Mouse (Mus musculus): ENCODE data around the gene Rbfox1. TPM values are rescaled to one million over a fixed set of nuclear protein-coding genes. Genes with fewer than 3 reads are reported as not detected.

Gene Rbfox1
- polyA plus RNA-seq, 1 experiment from 2014 or later, result 1.9 TPM

DNA sequence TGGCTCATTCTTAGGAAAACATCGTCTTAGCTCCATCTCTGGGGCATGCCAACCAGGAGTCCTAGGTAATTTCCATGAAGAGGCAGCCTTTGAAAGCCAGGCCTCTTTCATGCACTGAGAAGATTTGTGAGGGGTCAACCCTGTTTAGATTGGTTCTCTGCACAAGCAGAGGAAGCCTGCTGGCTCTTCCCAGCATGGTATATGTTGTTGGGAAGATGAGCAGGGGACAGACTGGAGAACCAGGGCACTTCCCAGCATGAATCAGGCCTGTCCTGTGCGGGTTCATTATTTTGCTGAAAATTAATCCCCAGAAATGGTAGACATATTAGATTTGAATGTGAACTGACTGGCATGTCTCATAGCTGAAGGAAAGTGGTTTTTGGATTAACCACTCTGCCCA lies 214.4 kb downstream of the Rbfox1 start:
- no peak overlapping the region for H3K4me3 ChIP-seq (ENCODE audit: low read depth, low read length)
- H3K36me3 ChIP-seq (ENCODE audit: control insufficient read depth, insufficient read depth, low read length), result no peaks in the 10 kb centered on the region
- no peak for TF ChIP-seq CTCF (IDR thresholded peaks at IDR 0.05; ENCODE audit: low read depth)
- TF ChIP-seq EP300 (optimal IDR thresholded peaks at IDR 0.05), result no peak
- no peaks in the 10 kb centered on the region for H3K4me1 ChIP-seq (replicated peaks; ENCODE audit: control insufficient read depth, insufficient read depth)
- no peaks in the 10 kb centered on the region for H3K9me3 ChIP-seq (ENCODE audit: control insufficient read depth, low read length)
- H3K9ac ChIP-seq (ENCODE audit: low read length), result no peak overlapping the region
- no peak overlapping the region for H3K4me2 ChIP-seq (replicated peaks; ENCODE audit: low read depth)
- H3K27me3 ChIP-seq (ENCODE audit: control insufficient read depth, insufficient read depth, low read length), result no peaks in the 10 kb centered on the region
- no peak overlapping the region for H3K27ac ChIP-seq (replicated peaks)
- ATAC-seq (ENCODE audit: low FRiP score, low TSS enrichment) (no peak), DNase-seq (ENCODE audit: low spot score) (no peak)
- 86% methylated on average over 2 of the region's 2 CpGs for WGBS

DNA sequence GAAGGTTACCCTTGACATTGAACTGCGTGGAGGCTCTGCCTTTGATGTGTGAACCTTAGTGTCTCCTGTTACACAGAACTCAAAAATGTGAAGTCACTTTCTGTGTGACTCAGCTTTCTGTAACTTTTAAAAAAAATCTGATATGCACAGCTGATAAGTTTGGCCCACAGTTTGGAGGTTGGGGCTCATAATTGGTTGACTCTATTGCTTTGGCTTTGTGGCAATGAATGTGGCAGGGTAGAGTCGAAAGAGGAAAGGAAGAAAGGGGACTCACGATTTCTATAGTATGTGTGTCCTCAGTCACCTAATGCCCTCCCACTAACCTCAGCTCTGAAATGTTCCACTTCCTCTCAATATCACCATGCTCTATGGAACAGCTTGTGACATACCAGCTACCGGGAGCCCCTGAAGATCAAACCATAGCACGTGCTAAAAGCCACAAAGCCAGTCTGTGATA lies 215.3 kb downstream of the Rbfox1 start:
- H3K4me2 ChIP-seq (replicated peaks; ENCODE audit: low read depth), result no peak overlapping the region
- H3K4me1 ChIP-seq (replicated peaks; ENCODE audit: control insufficient read depth, insufficient read depth), result no peaks in the 10 kb centered on the region
- H3K9me3 ChIP-seq (ENCODE audit: control insufficient read depth, low read length), result no peaks in the 10 kb centered on the region
- TF ChIP-seq EP300 (optimal IDR thresholded peaks at IDR 0.05), result no peak
- no peak for TF ChIP-seq CTCF (IDR thresholded peaks at IDR 0.05; ENCODE audit: low read depth)
- no peak overlapping the region for H3K27ac ChIP-seq (replicated peaks)
- DNase-seq (ENCODE audit: low spot score), result no peak
- ATAC-seq (ENCODE audit: low FRiP score, low TSS enrichment), result no peak
- H3K36me3 ChIP-seq (ENCODE audit: control insufficient read depth, insufficient read depth, low read length), result no peaks in the 10 kb centered on the region
- no peak overlapping the region for H3K4me3 ChIP-seq (ENCODE audit: low read depth, low read length)
- no peak overlapping the region for H3K9ac ChIP-seq (ENCODE audit: low read length)
- WGBS, result 60% methylated on average over 5 of the region's 5 CpGs
- H3K27me3 ChIP-seq (ENCODE audit: control insufficient read depth, insufficient read depth, low read length), result no peaks in the 10 kb centered on the region

DNA sequence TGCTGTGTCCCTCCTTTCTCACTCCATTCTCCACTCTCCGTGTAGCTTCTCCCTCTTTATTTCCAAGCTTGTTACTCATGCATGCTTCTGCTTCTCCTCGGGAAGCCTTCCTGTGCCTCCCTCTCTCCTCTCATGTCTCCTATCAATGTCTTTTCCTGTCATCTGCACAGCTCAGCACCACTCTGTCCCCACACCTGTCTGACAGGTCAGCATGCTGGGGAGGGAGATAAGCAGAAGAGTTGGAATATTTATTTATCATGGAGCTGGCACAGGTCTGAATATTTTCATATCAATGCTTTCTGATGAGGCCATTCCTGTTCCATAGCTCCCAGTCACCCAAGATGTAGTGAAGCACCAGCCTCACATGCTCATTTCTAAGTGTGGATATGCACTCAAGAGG lies 218.6 kb downstream of the Rbfox1 start:
- Histone ChIP-seq H3K4me1 (replicated peaks; ENCODE audit: control insufficient read depth, insufficient read depth) (no peaks in the 10 kb centered on the region), H3K4me3 (ENCODE audit: low read depth, low read length) (no peak overlapping the region), H3K9ac (ENCODE audit: low read length) (no peak overlapping the region), H3K36me3 (ENCODE audit: control insufficient read depth, insufficient read depth, low read length) (no peaks in the 10 kb centered on the region), H3K27me3 (ENCODE audit: control insufficient read depth, insufficient read depth, low read length) (no peaks in the 10 kb centered on the region), H3K27ac (replicated peaks) (no peak overlapping the region), H3K4me2 (replicated peaks; ENCODE audit: low read depth) (no peak overlapping the region), H3K9me3 (ENCODE audit: control insufficient read depth, low read length) (no peaks in the 10 kb centered on the region)
- WGBS, result 75% methylated on average over 2 of the region's 2 CpGs
- TF ChIP-seq EP300 (optimal IDR thresholded peaks at IDR 0.05) (no peak), CTCF (IDR thresholded peaks at IDR 0.05; ENCODE audit: low read depth) (no peak)
- no peak for ATAC-seq (ENCODE audit: low FRiP score, low TSS enrichment)
- DNase-seq (ENCODE audit: low spot score), result no peak

DNA sequence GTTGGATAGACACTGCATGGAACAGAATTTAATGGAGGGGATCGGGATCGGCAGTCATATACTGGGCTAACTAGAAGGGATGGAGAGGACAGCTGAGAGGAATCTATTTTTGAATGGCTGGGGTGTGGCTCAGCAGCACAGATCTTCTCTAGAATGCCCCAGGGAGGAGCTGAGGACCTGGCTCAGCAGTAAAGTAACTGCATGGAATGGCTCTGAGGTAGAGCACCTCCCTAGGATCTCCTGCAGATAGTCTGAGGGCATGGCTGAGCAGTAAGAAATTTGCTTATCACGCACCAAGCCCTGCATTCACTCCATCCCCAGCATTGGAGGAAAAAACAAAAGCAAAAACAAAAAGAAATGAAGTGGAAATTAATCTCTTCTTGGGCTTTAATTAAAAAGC lies 225.0 kb downstream of the Rbfox1 start:
- no peaks in the 10 kb centered on the region for H3K27me3 ChIP-seq (ENCODE audit: control insufficient read depth, insufficient read depth, low read length)
- H3K4me2 ChIP-seq (replicated peaks; ENCODE audit: low read depth), result no peak overlapping the region
- no peaks in the 10 kb centered on the region for H3K4me1 ChIP-seq (replicated peaks; ENCODE audit: control insufficient read depth, insufficient read depth)
- H3K36me3 ChIP-seq (ENCODE audit: control insufficient read depth, insufficient read depth, low read length), result no peaks in the 10 kb centered on the region
- no peak overlapping the region for H3K4me3 ChIP-seq (ENCODE audit: low read depth, low read length)
- no peaks in the 10 kb centered on the region for H3K9me3 ChIP-seq (ENCODE audit: control insufficient read depth, low read length)
- H3K27ac ChIP-seq (replicated peaks), result no peak overlapping the region
- DNase-seq (ENCODE audit: low spot score) (no peak), ATAC-seq (ENCODE audit: low FRiP score, low TSS enrichment) (no peak)
- TF ChIP-seq CTCF (IDR thresholded peaks at IDR 0.05; ENCODE audit: low read depth) (no peak), EP300 (optimal IDR thresholded peaks at IDR 0.05) (no peak)
- no peak overlapping the region for H3K9ac ChIP-seq (ENCODE audit: low read length)
- 91% methylated on average over 3 of the region's 3 CpGs for WGBS

DNA sequence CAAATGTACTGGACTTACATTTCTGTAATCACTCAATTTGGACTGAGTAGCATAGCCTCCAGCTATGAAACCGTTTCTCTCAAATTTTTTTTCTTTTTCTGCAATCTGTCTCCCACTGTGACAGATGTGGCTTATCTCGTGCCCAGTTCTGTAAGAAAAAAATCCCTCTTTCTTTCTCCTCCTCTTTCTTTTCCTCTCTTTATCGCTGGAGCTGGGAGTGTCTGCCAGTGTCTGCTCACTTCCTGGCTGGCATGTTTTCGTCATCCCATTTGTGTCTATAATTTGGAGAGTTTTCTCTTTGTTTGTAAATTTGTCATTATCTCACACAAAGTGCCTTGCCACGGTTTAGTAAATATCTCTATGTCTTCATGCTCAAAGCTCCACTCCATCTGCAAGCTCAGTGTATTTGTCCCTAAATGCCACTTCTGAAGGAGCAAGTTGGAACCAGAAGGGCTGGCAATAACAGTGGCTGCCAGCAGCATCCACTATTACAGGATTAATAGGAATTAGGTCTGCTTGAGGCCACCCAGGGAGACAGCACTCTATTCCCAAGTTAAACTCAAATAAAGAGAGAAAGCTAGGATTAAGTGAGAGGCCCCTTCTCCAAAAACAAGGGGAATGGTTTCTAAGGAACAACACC lies 228.8 kb downstream of the Rbfox1 start:
- ATAC-seq (ENCODE audit: low FRiP score, low TSS enrichment), result no peak
- H3K9ac ChIP-seq (ENCODE audit: low read length), result no peak overlapping the region
- no peaks in the 10 kb centered on the region for H3K4me1 ChIP-seq (replicated peaks; ENCODE audit: control insufficient read depth, insufficient read depth)
- no peaks in the 10 kb centered on the region for H3K36me3 ChIP-seq (ENCODE audit: control insufficient read depth, insufficient read depth, low read length)
- no peaks in the 10 kb centered on the region for H3K27me3 ChIP-seq (ENCODE audit: control insufficient read depth, insufficient read depth, low read length)
- no peak overlapping the region for H3K4me2 ChIP-seq (replicated peaks; ENCODE audit: low read depth)
- no peak overlapping the region for H3K4me3 ChIP-seq (ENCODE audit: low read depth, low read length)
- H3K9me3 ChIP-seq (ENCODE audit: control insufficient read depth, low read length), result no peaks in the 10 kb centered on the region
- no peak for TF ChIP-seq EP300 (optimal IDR thresholded peaks at IDR 0.05)
- no peak for TF ChIP-seq CTCF (IDR thresholded peaks at IDR 0.05; ENCODE audit: low read depth)
- no peak for DNase-seq (ENCODE audit: low spot score)
- 16% methylated on average over 5 of the region's 5 CpGs for WGBS
- no peak overlapping the region for H3K27ac ChIP-seq (replicated peaks)

DNA sequence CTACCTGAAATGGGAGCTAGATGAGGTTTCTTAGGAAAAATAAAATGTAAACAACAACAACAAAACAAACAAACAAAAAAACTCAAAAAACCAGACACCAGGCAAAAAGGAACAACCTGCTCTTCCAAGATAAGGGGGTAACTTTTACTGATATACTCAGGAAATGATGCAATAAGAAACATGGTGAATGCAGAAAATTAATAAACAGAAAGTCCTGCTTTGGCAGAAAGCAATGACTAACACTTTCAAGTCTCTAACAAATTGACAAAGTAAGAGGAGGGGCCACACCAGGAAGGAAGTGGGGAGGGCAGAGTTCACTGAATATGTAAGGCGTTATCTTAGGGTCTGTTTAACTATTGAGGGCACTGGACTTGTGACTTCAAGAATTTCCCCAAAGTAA lies 234.3 kb downstream of the Rbfox1 start:
- no peaks in the 10 kb centered on the region for H3K9me3 ChIP-seq (ENCODE audit: control insufficient read depth, low read length)
- WGBS, result no CpG with 5 or more reads among the region's 1 CpGs
- H3K36me3 ChIP-seq (ENCODE audit: control insufficient read depth, insufficient read depth, low read length), result no peaks in the 10 kb centered on the region
- TF ChIP-seq CTCF (IDR thresholded peaks at IDR 0.05; ENCODE audit: low read depth), result no peak
- TF ChIP-seq EP300 (optimal IDR thresholded peaks at IDR 0.05), result no peak
- ATAC-seq (ENCODE audit: low FRiP score, low TSS enrichment) (no peak), DNase-seq (ENCODE audit: low spot score) (no peak)
- H3K9ac ChIP-seq (ENCODE audit: low read length), result no peak overlapping the region
- no peak overlapping the region for H3K27ac ChIP-seq (replicated peaks)
- no peak overlapping the region for H3K4me2 ChIP-seq (replicated peaks; ENCODE audit: low read depth)
- no peaks in the 10 kb centered on the region for H3K27me3 ChIP-seq (ENCODE audit: control insufficient read depth, insufficient read depth, low read length)
- no peaks in the 10 kb centered on the region for H3K4me1 ChIP-seq (replicated peaks; ENCODE audit: control insufficient read depth, insufficient read depth)
- H3K4me3 ChIP-seq (ENCODE audit: low read depth, low read length), result no peak overlapping the region
